Mouse (Mus musculus): ENCODE results near the gene Tdg.

- TF ChIP-seq CTCF (conservative IDR thresholded peaks at IDR 0.05; ENCODE audit: low read length), result no peak
- no peak for TF ChIP-seq NANOG (IDR thresholded peaks at IDR 0.05; ENCODE audit: borderline replicate concordance, low read length)
Measured at GRCm38 (mm10) chr10:82654581-82654980, 25.0 kb downstream of the Tdg start.
